Comparison of ENCODE assay signal across 20 mouse cellular contexts in genomic region chrX:106742241-106742640, GRCm38 (mm10).
"Had no signal": no experiment of that assay in that cellular context is flagged by ENCODE, and none has a peak within 500 bp of the region (broad histone marks: within the 10 kb centered on the region; RNA-seq: fewer than 3 reads in every experiment).

No protein-coding gene starts in this region.

- DNase-seq: kidney, postnatal 4 days; left cerebral cortex, postnatal 4 days; lung, adult 2 months; lung, postnatal 36 days; retina, postnatal 1 day; right cerebral cortex, postnatal 25 days; spleen, adult 18-20 months; thymus, adult 2 months; thymus, postnatal 14 days; thymus, postnatal 4 days had no signal

- H3K27me3 ChIP-seq: limb, embryonic 12.5 days; limb, embryonic 15.5 days; liver, embryonic 12.5 days; liver, embryonic 15.5 days; megakaryocyte, embryonic 14.5 days; midbrain, embryonic 13.5 days; neural tube, embryonic 13.5 days; stomach, embryonic 15.5 days had no signal

- H3K4me3 ChIP-seq: limb, embryonic 12.5 days; limb, embryonic 15.5 days; liver, embryonic 12.5 days; liver, embryonic 15.5 days; megakaryocyte, embryonic 14.5 days; midbrain, embryonic 10.5 days; midbrain, embryonic 13.5 days; myocyte; neural tube, embryonic 13.5 days; stomach, embryonic 15.5 days had no signal

- H3K27ac ChIP-seq: limb, embryonic 12.5 days; limb, embryonic 15.5 days; liver, embryonic 12.5 days; liver, embryonic 15.5 days; midbrain, embryonic 10.5 days; midbrain, embryonic 13.5 days; neural tube, embryonic 13.5 days; stomach, embryonic 15.5 days had no signal

- H3K36me3 ChIP-seq: limb, embryonic 12.5 days; limb, embryonic 15.5 days; liver, embryonic 12.5 days; liver, embryonic 15.5 days; midbrain, embryonic 10.5 days; midbrain, embryonic 13.5 days; neural tube, embryonic 13.5 days; stomach, embryonic 15.5 days had no signal

- H3K4me1 ChIP-seq: limb, embryonic 12.5 days; limb, embryonic 15.5 days; liver, embryonic 12.5 days; liver, embryonic 15.5 days; megakaryocyte, embryonic 14.5 days; midbrain, embryonic 10.5 days; midbrain, embryonic 13.5 days; neural tube, embryonic 13.5 days; stomach, embryonic 15.5 days had no signal
